In the genomic region with DNA sequence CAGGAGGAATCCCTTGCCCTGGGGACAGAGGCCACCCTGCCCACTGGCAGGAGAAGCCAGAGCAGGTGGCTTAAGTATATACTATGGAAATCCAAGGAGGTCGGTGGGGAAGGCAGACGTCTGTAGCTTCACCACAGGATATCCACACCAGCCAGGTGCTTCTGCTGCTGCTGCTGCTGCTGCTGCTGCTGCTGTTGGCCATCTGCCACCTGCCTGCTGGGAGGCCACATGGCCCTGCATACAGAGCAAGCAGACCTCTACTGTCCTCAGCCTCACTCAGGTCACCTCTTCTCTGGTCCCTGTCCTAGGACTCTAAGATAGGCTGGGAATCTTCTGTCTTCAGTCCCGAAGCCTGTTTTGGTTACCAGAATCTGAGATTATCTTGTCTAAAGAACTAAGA, we compare ENCODE assay signal across 29 mouse cellular contexts. TPM values are rescaled to one million over a fixed set of nuclear protein-coding genes. Genes with fewer than 3 reads are reported as not detected.
"Had no signal": no experiment of that assay in that cellular context is flagged by ENCODE, and none has a peak within 500 bp of the region (broad histone marks: within the 10 kb centered on the region; RNA-seq: fewer than 3 reads in every experiment).

No protein-coding gene starts in this region.

- ATAC-seq: hindbrain, embryonic 16.5 days; inflammation-experienced regulatory T-cells, adult 6 months; intestine, embryonic 15.5 days; intestine, postnatal 0 days; liver, postnatal 0 days had no signal

- DNase-seq: gastrocnemius, adult 2 months; gastrocnemius, postnatal 10 days; gastrocnemius, postnatal 25 days; heart, adult 18-20 months; heart, postnatal 10 days; heart, postnatal 4 days; kidney, adult 18-20 months; kidney, adult 8-10 months; kidney, postnatal 10 days; kidney, postnatal 25 days; kidney, postnatal 4 days; liver; liver, embryonic 13.5 days; liver, postnatal 0 days had no signal

RNA-seq across cellular contexts. Expression of a gene that starts 1.9 kb away (rescaled TPM):
- total RNA-seq: gastrocnemius, adult 2 months; gastrocnemius, postnatal 10 days; gastrocnemius, postnatal 25 days; gastrocnemius, postnatal 4 days; granulocyte monocyte progenitor cell, adult 5-6 weeks; heart, adult 18-20 months; heart, adult 8-10 months; heart, postnatal 10 days; heart, postnatal 25 days; heart, postnatal 4 days; left cerebral cortex, postnatal 10 days had no signal
- polyA plus RNA-seq: heart, embryonic 12.5 days; heart, embryonic 16.5 days; hindbrain, embryonic 10.5 days; hindbrain, embryonic 16.5 days; inflammation-experienced regulatory T-cells, adult 6 months; intestine, embryonic 15.5 days; intestine, postnatal 0 days; kidney, embryonic 16.5 days; limb, embryonic 12.5 days; liver, embryonic 13.5 days; liver, embryonic 15.5 days; liver, postnatal 0 days had no signal
